21 mouse cellular contexts compared by ENCODE assay signal in genomic region chr2:32808816-32809566, GRCm38 (mm10). TPM values are rescaled to one million over a fixed set of nuclear protein-coding genes. Genes with fewer than 3 reads are reported as not detected.
DNase-seq lines count a peak whose midpoint lies in the region; ATAC-seq lines count a peak whose summit lies in the region.
"Had no signal": no experiment of that assay in that cellular context is flagged by ENCODE, and none has a peak within 500 bp of the region (broad histone marks: within the 10 kb centered on the region; RNA-seq: fewer than 3 reads in every experiment).

No protein-coding gene starts in this region.

- no peaks in the 10 kb centered on the region for H3K27me3 ChIP-seq in heart, embryonic 15.5 days
- peaks cover 4% of the 10 kb centered on the region for H3K27me3 ChIP-seq in megakaryocyte, embryonic 14.5 days (replicated peaks)
- no peaks in the 10 kb centered on the region for H3K27me3 ChIP-seq in intestine, embryonic 15.5 days (replicated peaks)
- H3K27me3 ChIP-seq: embryonic facial prominence, embryonic 12.5 days; forebrain, embryonic 15.5 days had no signal

- intact Hi-C loops in heart, postnatal 36 days (cut with DNase I), result no loop called here

- H3K4me3 ChIP-seq in heart, embryonic 15.5 days, result no peak overlapping the region
- H3K4me3 ChIP-seq in megakaryocyte, embryonic 14.5 days (replicated peaks), result peak overlapping the region; percentile 10
- no peak overlapping the region for H3K4me3 ChIP-seq in intestine, embryonic 15.5 days (replicated peaks)
- H3K4me3 ChIP-seq: embryonic facial prominence, embryonic 12.5 days; forebrain, embryonic 15.5 days; heart, embryonic 10.5 days; hindbrain, embryonic 10.5 days had no signal

- no peak overlapping the region for H3K9ac ChIP-seq in heart, embryonic 15.5 days
- no peak overlapping the region for H3K9ac ChIP-seq in intestine, embryonic 15.5 days
- H3K9ac ChIP-seq: embryonic facial prominence, embryonic 12.5 days; forebrain, embryonic 15.5 days; hindbrain, embryonic 14.5 days had no signal

- no peak overlapping the region for H3K4me2 ChIP-seq in heart, embryonic 15.5 days
- H3K4me2 ChIP-seq in intestine, embryonic 15.5 days (replicated peaks), result no peak overlapping the region
- H3K4me2 ChIP-seq: embryonic facial prominence, embryonic 12.5 days; forebrain, embryonic 15.5 days; hindbrain, embryonic 14.5 days had no signal

- 85% methylated on average over 14 of the region's 14 CpGs for WGBS in heart, embryonic 15.5 days
- 80% methylated on average over 14 of the region's 14 CpGs for WGBS in intestine, embryonic 15.5 days

- H3K36me3 ChIP-seq in heart, embryonic 15.5 days, result peaks cover 39% of the 10 kb centered on the region
- H3K36me3 ChIP-seq in megakaryocyte, embryonic 14.5 days (replicated peaks; ENCODE audit: low read length), result peaks cover 42% of the 10 kb centered on the region
- H3K36me3 ChIP-seq in intestine, embryonic 15.5 days, result peaks cover 9% of the 10 kb centered on the region; the same call in 1 of the 2 replicates

- ATAC-seq in heart, embryonic 15.5 days (replicated peaks; ENCODE audit: insufficient number of reproducible peaks, insufficient read depth, low FRiP score, low read depth), result 0 out of 2 replicates have a peak, but pooled peaks have one; percentile 27
- no peak for ATAC-seq in megakaryocyte, adult 5-6 weeks (ENCODE audit: poor library complexity, severe bottlenecking)
- ATAC-seq in intestine, embryonic 15.5 days, result peak; percentile 76
- 0 out of 2 replicates have a peak, but pooled peaks have one; percentile 17 for ATAC-seq in megakaryocyte-erythroid progenitor cell, adult 5-6 weeks (replicated peaks; ENCODE audit: low FRiP score, low TSS enrichment, poor library complexity, severe bottlenecking)
- ATAC-seq: activated CD4-positive, CD25-positive, alpha-beta regulatory T cell, adult 4 months; forebrain, embryonic 15.5 days had no signal

- no peaks in the 10 kb centered on the region for H3K4me1 ChIP-seq in heart, embryonic 15.5 days (replicated peaks)
- H3K4me1 ChIP-seq in megakaryocyte, embryonic 14.5 days, result no peaks in the 10 kb centered on the region
- no peaks in the 10 kb centered on the region for H3K4me1 ChIP-seq in intestine, embryonic 15.5 days (replicated peaks)
- H3K4me1 ChIP-seq: embryonic facial prominence, embryonic 12.5 days; forebrain, embryonic 15.5 days had no signal

- H3K27ac ChIP-seq in heart, embryonic 15.5 days, result no peak overlapping the region
- no peak overlapping the region for H3K27ac ChIP-seq in intestine, embryonic 15.5 days
- H3K27ac ChIP-seq: embryonic facial prominence, embryonic 12.5 days; forebrain, embryonic 15.5 days; heart, embryonic 10.5 days; hindbrain, embryonic 10.5 days; hindbrain, embryonic 14.5 days had no signal

- DNase-seq in heart, postnatal 36 days, result no peak
- no peak for DNase-seq in adrenal gland, postnatal 10 days
- DNase-seq: adrenal gland, postnatal 25 days; cerebellum, postnatal 14 days; embryo, embryonic 11 days; gastrocnemius, postnatal 10 days; heart, adult 18-20 months; heart, postnatal 14 days had no signal

- H3K9me3 ChIP-seq in heart, embryonic 15.5 days (replicated peaks), result no peaks in the 10 kb centered on the region
- no peaks in the 10 kb centered on the region for H3K9me3 ChIP-seq in megakaryocyte, embryonic 14.5 days
- no peaks in the 10 kb centered on the region for H3K9me3 ChIP-seq in intestine, embryonic 15.5 days
- H3K9me3 ChIP-seq: embryonic facial prominence, embryonic 12.5 days; forebrain, embryonic 15.5 days; heart, embryonic 10.5 days; hindbrain, embryonic 10.5 days had no signal

RNA-seq across cellular contexts. Expression of gene Cfap157, which starts 24.8 kb away (rescaled TPM):
- 0.16 and 0.52 TPM in 2 replicates for polyA plus RNA-seq in heart, embryonic 15.5 days (2015; fragmentation: Nextera tagmentation; extraction: Ambion mirVana)
- not detected for total RNA-seq in heart, postnatal 36 days (2021)
- polyA plus RNA-seq in megakaryocyte, embryonic 14.5 days (2012; ENCODE audit: insufficient read depth, low replicate concordance), result not detected in 2 replicates
- not detected in 2 replicates for total RNA-seq in megakaryocyte, adult 5-6 weeks (2015)
- total RNA-seq in megakaryocyte, adult 5-6 weeks (2017), result not detected in 2 replicates
- 0.26 and 0.61 TPM in 2 replicates for polyA plus RNA-seq in intestine, embryonic 15.5 days (2015; fragmentation: Nextera tagmentation; extraction: Ambion mirVana)
- total RNA-seq in megakaryocyte-erythroid progenitor cell, adult 5-6 weeks (2014; fragmentation: Nextera tagmentation), result not detected in 2 replicates
- total RNA-seq in megakaryocyte-erythroid progenitor cell, adult 5-6 weeks (2017), result not detected in 2 replicates
- total RNA-seq in adrenal gland, postnatal 10 days (2021), result not detected
- total RNA-seq: adrenal gland, postnatal 25 days; common myeloid progenitor, adult 5-6 weeks; gastrocnemius, postnatal 10 days; gastrocnemius, postnatal 4 days; heart, adult 18-20 months had no signal
- polyA plus RNA-seq: activated CD4-positive, CD25-positive, alpha-beta regulatory T cell, adult 4 months had no signal

RNA-seq across cellular contexts. Expression of gene Ptrh1, which starts 33.4 kb away (rescaled TPM):
- 3.0 and 4.8 TPM in 2 replicates for polyA plus RNA-seq in heart, embryonic 15.5 days (2015; fragmentation: Nextera tagmentation; extraction: Ambion mirVana)
- total RNA-seq in heart, postnatal 36 days (2021), result 1 to 10 TPM; 3.7 to 3.8 TPM
- 2.6 TPM in 1 of 2 replicates, not detected in the other for polyA plus RNA-seq in megakaryocyte, embryonic 14.5 days (2012; ENCODE audit: insufficient read depth, low replicate concordance)
- total RNA-seq in megakaryocyte, adult 5-6 weeks (2015), result 0.57 TPM in 1 of 2 replicates, not detected in the other
- 0.88 and 5.4 TPM in 2 replicates for total RNA-seq in megakaryocyte, adult 5-6 weeks (2017)
- polyA plus RNA-seq in intestine, embryonic 15.5 days (2015; fragmentation: Nextera tagmentation; extraction: Ambion mirVana), result 5.5 and 6.4 TPM in 2 replicates
- total RNA-seq in megakaryocyte-erythroid progenitor cell, adult 5-6 weeks (2014; fragmentation: Nextera tagmentation), result 5.2 and 6.9 TPM in 2 replicates
- total RNA-seq in megakaryocyte-erythroid progenitor cell, adult 5-6 weeks (2017), result 0.46 and 3.9 TPM in 2 replicates
- total RNA-seq in adrenal gland, postnatal 10 days (2021), result 1 to 10 TPM; 4.8 to 5.0 TPM

RNA-seq across cellular contexts. Expression of gene Ttc16, which starts 33.6 kb away (rescaled TPM):
- polyA plus RNA-seq in heart, embryonic 15.5 days (2015; fragmentation: Nextera tagmentation; extraction: Ambion mirVana), result 0.15 and 0.32 TPM in 2 replicates
- under 1 TPM; 0.08 to 0.14 TPM for total RNA-seq in heart, postnatal 36 days (2021)
- polyA plus RNA-seq in megakaryocyte, embryonic 14.5 days (2012; ENCODE audit: insufficient read depth, low replicate concordance), result 0.03 and 1.9 TPM in 2 replicates
- not detected in 2 replicates for total RNA-seq in megakaryocyte, adult 5-6 weeks (2015)
- total RNA-seq in megakaryocyte, adult 5-6 weeks (2017), result not detected in 2 replicates
- 0.18 and 0.29 TPM in 2 replicates for polyA plus RNA-seq in intestine, embryonic 15.5 days (2015; fragmentation: Nextera tagmentation; extraction: Ambion mirVana)
- not detected in 2 replicates for total RNA-seq in megakaryocyte-erythroid progenitor cell, adult 5-6 weeks (2014; fragmentation: Nextera tagmentation)
- 1.6 TPM in 1 of 2 replicates, not detected in the other for total RNA-seq in megakaryocyte-erythroid progenitor cell, adult 5-6 weeks (2017)
- under 1 TPM in 1 of 2 experiments, not detected in 1; 0.15 TPM for total RNA-seq in adrenal gland, postnatal 10 days (2021)
- total RNA-seq: common myeloid progenitor, adult 5-6 weeks; gastrocnemius, postnatal 4 days had no signal

RNA-seq across cellular contexts. Expression of gene Stxbp1, which starts 38.1 kb away (rescaled TPM):
- polyA plus RNA-seq in heart, embryonic 15.5 days (2015; fragmentation: Nextera tagmentation; extraction: Ambion mirVana), result 23.8 and 28.3 TPM in 2 replicates
- 10 to 100 TPM; 10.1 to 14.3 TPM for total RNA-seq in heart, postnatal 36 days (2021)
- 1.6 TPM in 1 of 2 replicates, not detected in the other for polyA plus RNA-seq in megakaryocyte, embryonic 14.5 days (2012; ENCODE audit: insufficient read depth, low replicate concordance)
- total RNA-seq in megakaryocyte, adult 5-6 weeks (2015), result 0.09 and 0.30 TPM in 2 replicates
- total RNA-seq in megakaryocyte, adult 5-6 weeks (2017), result 0.48 and 1.3 TPM in 2 replicates
- 21.2 and 22.1 TPM in 2 replicates for polyA plus RNA-seq in intestine, embryonic 15.5 days (2015; fragmentation: Nextera tagmentation; extraction: Ambion mirVana)
- 30.2 and 47.7 TPM in 2 replicates for total RNA-seq in megakaryocyte-erythroid progenitor cell, adult 5-6 weeks (2014; fragmentation: Nextera tagmentation)
- 6.5 and 10.4 TPM in 2 replicates for total RNA-seq in megakaryocyte-erythroid progenitor cell, adult 5-6 weeks (2017)
- 10 to 100 TPM; 23.7 to 35.7 TPM for total RNA-seq in adrenal gland, postnatal 10 days (2021)

RNA-seq across cellular contexts. Expression of gene Tor2a, which starts 52.0 kb away (rescaled TPM):
- polyA plus RNA-seq in heart, embryonic 15.5 days (2015; fragmentation: Nextera tagmentation; extraction: Ambion mirVana), result 31.2 and 41.1 TPM in 2 replicates
- total RNA-seq in heart, postnatal 36 days (2021), result 1 to 10 TPM; 6.8 to 9.6 TPM
- polyA plus RNA-seq in megakaryocyte, embryonic 14.5 days (2012; ENCODE audit: insufficient read depth, low replicate concordance), result 30.1 and 93.0 TPM in 2 replicates
- 19.0 and 24.2 TPM in 2 replicates for total RNA-seq in megakaryocyte, adult 5-6 weeks (2015)
- 17.7 and 17.8 TPM in 2 replicates for total RNA-seq in megakaryocyte, adult 5-6 weeks (2017)
- 61.4 and 64.2 TPM in 2 replicates for polyA plus RNA-seq in intestine, embryonic 15.5 days (2015; fragmentation: Nextera tagmentation; extraction: Ambion mirVana)
- total RNA-seq in megakaryocyte-erythroid progenitor cell, adult 5-6 weeks (2014; fragmentation: Nextera tagmentation), result 29.8 and 30.9 TPM in 2 replicates
- 17.1 and 17.4 TPM in 2 replicates for total RNA-seq in megakaryocyte-erythroid progenitor cell, adult 5-6 weeks (2017)
- 10 to 100 TPM; 27.7 to 32.6 TPM for total RNA-seq in adrenal gland, postnatal 10 days (2021)
